Mouse (Mus musculus) midbrain, embryonic 12.5 days (tissue): ENCODE results near the gene Gm49369. TPM values are rescaled to one million over a fixed set of nuclear protein-coding genes. Genes with fewer than 3 reads are reported as not detected.
A peak's percentile ranks its signal among the peaks of the same experiment; 100 is the strongest.

ENCODE experiments used
- ATAC-seq: fragments of 200-750 bp; cut with Nextera tagmentation; 2 replicates; pipeline ENCODE4 v1.8.0; 2017; ENCODE audit warnings: low read depth, moderate TSS enrichment, moderate library complexity; ENCODE audit not compliant: low FRiP score
- H3K27ac ChIP-seq: fragments of 300-500 bp; sonication (generic); replicated peaks from 2 replicates; pipeline ENCODE4 v1.5.1; 2016; ENCODE audit warnings: mild to moderate bottlenecking
- H3K27me3 ChIP-seq: fragments of 300-500 bp; sonication (generic); 2 replicates; pipeline ENCODE4 v1.6.1; 2016; ENCODE audit warnings: mild to moderate bottlenecking
- H3K36me3 ChIP-seq: fragments of 300-500 bp; sonication (generic); 2 replicates; pipeline ENCODE4 v1.6.1; 2016
- H3K4me1 ChIP-seq: fragments of 300-500 bp; sonication (generic); 2 replicates; pipeline ENCODE4 v1.6.1; 2016
- H3K4me2 ChIP-seq: fragments of 300-500 bp; sonication (generic); replicated peaks from 2 replicates; pipeline ENCODE4 v1.6.1; 2016; ENCODE audit warnings: mild to moderate bottlenecking, moderate library complexity
- H3K4me3 ChIP-seq: fragments of 300-500 bp; sonication (generic); 2 replicates; pipeline ENCODE4 v1.5.1; 2016; ENCODE audit warnings: mild to moderate bottlenecking
- H3K9ac ChIP-seq: fragments of 300-500 bp; sonication (generic); replicated peaks from 2 replicates; pipeline ENCODE4 v1.6.1; 2016; ENCODE audit warnings: mild to moderate bottlenecking, moderate library complexity
- H3K9me3 ChIP-seq: fragments of 300-500 bp; sonication (generic); 2 replicates; pipeline ENCODE4 v1.6.1; 2016; ENCODE audit warnings: mild to moderate bottlenecking
- WGBS: fragments of 180-500 bp; shearing (Covaris S2); methylation state at CpG from one replicate; pipeline ENCODE4 v1.1.7; 2016; 5-methylcytosine and 5-hydroxymethylcytosine counted together
- polyA plus RNA-seq: library from polyadenylated mRNA; unstranded; fragments of >200 nt; fragmentation: Nextera tagmentation; extraction: Ambion mirVana; gene quantifications from 2 replicates; pipeline ENCODE4 v1.2.1, GENCODE M21; 2016

Gm49369 gene
- polyA plus RNA-seq, 1 experiment from 2014 or later = not detected

DNA sequence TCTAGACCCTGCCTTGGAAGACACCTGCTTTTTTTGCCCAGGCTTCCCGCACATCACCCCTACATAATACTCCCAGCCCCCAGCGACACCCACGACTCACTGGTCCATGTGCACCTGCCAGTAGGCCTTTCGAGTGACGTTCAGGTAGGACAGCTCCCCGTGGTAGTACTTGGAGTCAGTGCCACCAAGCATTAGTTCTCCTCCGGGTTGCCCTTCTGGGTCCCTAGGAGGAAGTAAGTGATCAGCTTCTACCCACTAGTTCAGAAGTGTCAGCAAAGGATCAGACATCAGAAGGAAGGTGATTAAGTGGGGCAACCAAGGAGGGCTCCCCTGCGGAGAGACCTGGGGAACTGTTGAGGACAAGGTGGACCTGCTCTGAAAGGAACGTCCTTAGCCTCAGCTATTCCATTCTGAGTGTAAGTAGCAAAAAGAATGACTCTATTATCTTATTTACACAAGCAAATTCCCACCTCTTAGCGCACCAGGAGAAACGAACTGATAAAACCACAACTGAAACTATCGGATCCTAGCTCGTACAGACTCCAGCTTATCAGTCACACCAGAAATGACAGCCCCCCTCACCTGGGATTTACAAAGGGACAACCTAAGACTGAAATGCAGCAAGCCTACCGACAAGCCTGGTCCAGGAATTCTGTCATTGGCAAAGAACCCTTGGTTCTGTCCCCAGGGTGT is 5.1 kb downstream of the Gm49369 start:
- H3K4me3 ChIP-seq = no peak overlapping the region
- H3K9ac ChIP-seq = no peak overlapping the region
- H3K36me3 ChIP-seq = peaks cover 75% of the 10 kb centered on the region
- H3K9me3 ChIP-seq = no peaks in the 10 kb centered on the region
- H3K27ac ChIP-seq = no peak overlapping the region
- WGBS = 91% methylated on average over 14 of the region's 14 CpGs
- H3K27me3 ChIP-seq = peaks cover 23% of the 10 kb centered on the region
- H3K4me1 ChIP-seq = no peaks in the 10 kb centered on the region
- no peak for ATAC-seq
- no peak overlapping the region for H3K4me2 ChIP-seq

DNA sequence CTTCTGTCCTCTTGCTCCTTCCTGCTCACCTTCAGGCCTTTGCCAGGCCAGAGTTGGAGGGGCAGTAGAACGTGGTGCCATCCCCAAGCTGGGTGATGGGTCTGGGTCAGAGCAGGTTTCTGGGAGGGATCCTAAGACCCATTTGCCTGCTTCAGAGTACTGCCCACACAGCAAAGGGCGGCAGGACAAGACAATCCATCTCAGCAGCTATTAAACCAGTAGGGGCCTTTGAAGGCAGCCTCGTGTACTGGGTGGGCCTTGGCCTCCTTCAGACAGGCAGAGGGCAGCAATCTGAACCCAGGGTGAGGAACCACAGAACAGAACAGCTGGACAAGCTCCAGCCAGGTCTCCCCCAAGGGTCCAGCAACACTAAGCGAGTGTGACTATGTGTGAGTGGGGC is 6.4 kb downstream of the Gm49369 start:
- Histone ChIP-seq H3K9me3 (no peaks in the 10 kb centered on the region), H3K36me3 (peaks cover 62% of the 10 kb centered on the region), H3K4me3 (no peak overlapping the region), H3K27ac (no peak overlapping the region), H3K4me1 (peaks cover 7% of the 10 kb centered on the region), H3K9ac (no peak overlapping the region), H3K4me2 (no peak overlapping the region), H3K27me3 (peaks cover 36% of the 10 kb centered on the region)
- no peak for ATAC-seq
- 82% methylated on average over 4 of the region's 4 CpGs for WGBS

DNA sequence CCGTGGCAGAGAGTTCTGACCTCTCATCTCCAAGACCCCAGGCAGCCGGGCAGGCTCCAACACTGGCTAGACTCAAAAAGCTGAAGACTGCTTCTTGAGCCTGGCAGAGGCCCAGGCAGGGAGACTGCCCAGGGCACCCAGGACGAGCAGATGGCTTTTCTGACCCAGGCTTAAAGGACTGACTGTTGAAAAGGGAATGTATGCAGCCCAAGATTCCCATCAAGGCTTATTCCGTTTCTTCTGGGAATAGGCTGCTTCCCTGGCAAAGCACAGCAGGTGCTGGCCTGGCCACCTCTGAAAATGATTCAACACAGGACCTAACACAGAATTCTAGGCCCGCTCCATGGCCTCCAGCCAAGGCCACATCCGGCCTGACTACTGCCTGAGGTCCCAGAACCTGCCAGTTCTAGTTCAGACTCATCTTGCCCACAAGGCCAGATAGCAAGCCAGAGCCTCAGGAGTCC is 7.2 kb downstream of the Gm49369 start:
- H3K36me3 ChIP-seq = peaks cover 54% of the 10 kb centered on the region
- no peak for ATAC-seq
- H3K27me3 ChIP-seq = peaks cover 44% of the 10 kb centered on the region

DNA sequence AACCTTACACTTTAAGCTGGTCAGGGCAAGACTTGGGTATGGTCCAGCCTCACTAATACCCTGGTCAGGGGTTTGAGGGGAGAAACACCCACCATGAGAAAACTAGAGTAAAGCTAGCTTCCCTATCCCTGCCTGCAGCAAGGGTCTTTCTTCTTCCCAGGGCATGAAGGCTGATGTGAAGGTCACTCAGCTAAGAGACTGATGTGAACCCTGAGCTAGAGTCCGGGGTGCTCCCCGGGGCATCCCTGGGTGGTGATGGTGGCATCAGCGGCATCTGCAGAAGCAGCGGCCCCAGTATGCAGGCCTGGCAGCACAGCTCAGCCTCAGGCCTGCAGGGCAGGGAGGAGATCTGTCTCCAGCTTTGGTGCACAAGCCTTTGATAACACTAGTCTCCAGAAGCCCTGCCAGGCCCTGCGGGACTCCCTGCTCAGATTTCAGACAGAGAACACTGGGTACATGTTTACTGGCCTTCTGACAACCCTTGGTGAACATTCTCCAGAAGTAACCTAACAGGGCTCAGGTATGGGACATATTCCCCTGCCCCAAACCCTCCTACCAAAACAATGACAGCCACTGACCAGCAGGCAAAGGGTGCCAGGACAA is 8.0 kb downstream of the Gm49369 start:
- H3K36me3 ChIP-seq = peaks cover 46% of the 10 kb centered on the region

More for the DNA sequence above, 7.2 kb downstream of the Gm49369 start:
- Histone ChIP-seq H3K9ac (no peak overlapping the region), H3K4me3 (no peak overlapping the region), H3K4me2 (no peak overlapping the region), H3K4me1 (peaks cover 8% of the 10 kb centered on the region), H3K27ac (no peak overlapping the region), H3K9me3 (no peaks in the 10 kb centered on the region)
- 82% methylated on average over 6 of the region's 6 CpGs for WGBS

DNA sequence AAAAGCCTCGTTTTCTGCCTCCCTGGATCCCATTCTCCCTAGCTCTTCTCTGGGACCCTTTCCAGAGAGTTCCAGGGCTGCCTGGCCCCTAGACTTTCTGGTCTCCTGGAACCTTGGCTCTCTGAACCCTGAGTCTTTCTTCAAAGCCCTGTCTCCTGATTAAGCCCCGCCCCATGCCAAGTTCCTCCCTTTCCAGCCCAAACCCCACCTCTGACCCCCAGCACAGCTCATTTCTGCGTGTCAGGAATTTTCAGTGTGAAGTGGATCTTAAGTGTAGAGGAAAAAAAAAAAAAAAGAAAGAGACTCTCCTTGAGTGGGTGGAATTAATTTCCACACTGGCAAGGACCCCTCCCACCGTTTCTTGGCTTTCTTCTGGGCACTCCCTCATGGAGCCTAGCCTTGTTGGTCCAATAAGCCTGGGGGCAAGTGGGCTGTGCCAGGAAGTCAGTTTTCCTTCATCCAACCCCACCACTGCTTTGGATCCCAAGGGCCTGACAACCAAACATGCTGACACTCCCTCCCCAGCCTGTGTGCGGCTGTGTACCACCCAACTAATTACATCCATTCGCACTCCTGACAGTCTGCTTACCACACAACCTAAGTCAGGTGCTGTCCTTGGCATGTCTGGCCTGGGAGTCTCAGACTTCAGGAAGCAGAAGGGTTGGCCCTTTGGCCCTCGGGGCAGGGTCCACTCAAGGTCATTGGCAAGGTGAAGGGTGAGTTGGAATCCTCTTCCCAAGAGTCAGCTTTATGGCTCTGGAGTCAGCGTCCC is 8.6 kb downstream of the Gm49369 start, which contains the start of gene Ifitm10:
TSS of gene Ifitm10 (minus strand) at position 113 of the 772 bp plus-strand sequence.
- no peak within 1 kb of the TSS for H3K9ac ChIP-seq
- peak within 1 kb of the TSS; percentile 50; the same call in 1 of the 2 replicates for H3K4me2 ChIP-seq
- H3K27me3 ChIP-seq = peaks cover 55% of the 10 kb centered on the region

More for the DNA sequence above, 8.0 kb downstream of the Gm49369 start:
- 93% methylated on average over 5 of the region's 5 CpGs for WGBS
- H3K4me2 ChIP-seq = no peak overlapping the region
- peaks cover 52% of the 10 kb centered on the region for H3K27me3 ChIP-seq
- no peak for ATAC-seq
- no peak overlapping the region for H3K27ac ChIP-seq
- peaks cover 8% of the 10 kb centered on the region for H3K4me1 ChIP-seq
- H3K4me3 ChIP-seq = no peak overlapping the region
- H3K9me3 ChIP-seq = no peaks in the 10 kb centered on the region
- H3K9ac ChIP-seq = no peak overlapping the region

DNA sequence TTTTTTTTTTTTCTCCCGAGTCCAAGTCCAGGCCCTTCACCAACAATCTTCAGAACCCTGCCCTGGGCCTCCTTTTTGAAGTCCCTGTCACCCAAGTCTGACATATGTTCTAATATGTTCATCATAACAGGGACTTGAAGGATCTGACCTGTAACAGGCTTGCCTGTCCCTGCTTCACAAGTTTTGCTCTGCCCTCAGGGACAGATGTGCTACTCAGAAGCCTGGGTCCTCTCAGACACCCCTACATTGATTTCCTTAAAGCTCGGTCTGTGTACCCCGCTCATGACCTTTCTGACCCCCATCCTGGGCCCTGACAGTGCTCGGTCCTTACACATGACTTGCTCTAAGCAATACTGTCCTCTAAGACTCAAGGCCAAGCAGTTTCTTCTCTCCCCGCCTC is 9.4 kb downstream of the Gm49369 start:
- Histone ChIP-seq H3K27ac (no peak overlapping the region), H3K9me3 (no peaks in the 10 kb centered on the region), H3K36me3 (peaks cover 31% of the 10 kb centered on the region), H3K27me3 (peaks cover 59% of the 10 kb centered on the region), H3K4me2 (no peak overlapping the region), H3K4me3 (no peak overlapping the region), H3K4me1 (peaks cover 8% of the 10 kb centered on the region), H3K9ac (no peak overlapping the region)
- WGBS = 72% methylated on average over 5 of the region's 5 CpGs
- no peak for ATAC-seq

More for the DNA sequence above, 8.6 kb downstream of the Gm49369 start, which contains the start of gene Ifitm10:
- Histone ChIP-seq H3K9me3 (no peaks in the 10 kb centered on the region), H3K4me3 (no peak within 1 kb of the TSS; the same call in 1 of the 2 replicates), H3K27ac (no peak within 1 kb of the TSS), H3K4me1 (peaks cover 8% of the 10 kb centered on the region), H3K36me3 (peaks cover 39% of the 10 kb centered on the region)
- WGBS = 70% methylated on average over 8 of the region's 8 CpGs
- ATAC-seq = no peak

DNA sequence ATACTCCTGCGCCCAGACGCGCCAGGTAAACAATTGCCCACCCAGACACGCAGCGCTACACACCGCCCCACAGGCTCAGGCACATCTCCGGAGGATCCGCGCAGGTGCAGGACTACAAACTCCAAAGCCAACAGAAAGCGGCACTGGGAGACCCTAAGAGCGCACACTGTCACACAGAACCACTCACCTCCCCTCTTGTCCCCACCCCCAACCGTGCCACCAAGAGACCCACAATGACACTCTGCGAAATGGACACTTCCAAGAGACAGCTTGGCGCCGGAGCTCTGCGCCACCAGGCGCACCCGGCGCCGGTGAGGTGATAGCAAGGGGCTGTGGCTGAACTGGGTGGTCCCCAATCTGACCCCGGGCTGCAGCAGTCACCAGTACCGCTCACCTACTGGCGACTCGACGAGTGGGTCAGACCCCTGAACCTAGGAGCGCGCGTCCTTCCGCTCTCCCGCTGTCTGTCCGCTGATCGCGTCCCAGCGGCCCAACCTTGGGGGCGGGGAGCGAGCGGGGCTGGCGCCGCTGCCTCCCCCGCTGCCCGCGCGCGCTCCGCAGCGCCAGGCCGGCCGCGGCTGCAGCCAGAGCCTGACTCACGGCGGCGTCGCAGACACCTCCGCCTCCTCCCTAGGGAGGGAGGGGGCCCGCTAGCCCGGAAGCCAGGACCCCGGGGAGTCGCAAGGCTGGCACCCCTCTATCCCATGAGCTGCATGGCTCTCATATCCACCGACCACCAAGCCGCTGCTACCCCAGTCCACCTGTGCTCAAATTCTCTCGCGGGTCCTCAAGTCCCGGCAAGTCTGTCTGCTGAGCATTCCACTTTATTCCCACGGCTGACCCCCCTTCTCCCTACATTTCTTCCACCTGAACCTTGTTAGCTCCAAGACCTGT is 10.5 kb downstream of the Gm49369 start:
- Histone ChIP-seq H3K4me1 (peaks cover 8% of the 10 kb centered on the region), H3K9ac (no peak overlapping the region), H3K27me3 (peaks cover 59% of the 10 kb centered on the region), H3K4me2 (peak overlapping the region; percentile 50), H3K4me3 (peak overlapping the region; percentile 35), H3K36me3 (peaks cover 21% of the 10 kb centered on the region), H3K9me3 (no peaks in the 10 kb centered on the region), H3K27ac (no peak overlapping the region)
- ATAC-seq = no peak
- 2% methylated on average over 60 of the region's 64 CpGs for WGBS

DNA sequence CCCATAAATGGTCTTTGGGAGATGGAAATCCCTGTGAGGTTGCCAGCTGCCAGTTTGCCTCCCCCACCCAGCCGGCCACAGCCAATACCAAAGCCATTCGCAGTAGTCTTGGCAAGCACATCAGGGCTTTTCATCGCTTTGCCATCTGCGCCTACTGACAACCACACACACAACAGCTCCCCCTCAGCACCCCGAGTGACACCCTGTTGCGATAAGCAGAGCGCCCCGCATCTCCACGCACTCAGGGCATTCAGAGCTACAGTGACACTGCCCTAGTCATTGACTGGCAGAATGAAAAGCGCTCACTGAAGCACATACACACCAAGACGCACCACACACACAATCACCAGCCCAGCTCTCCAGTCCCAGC is 11.1 kb downstream of the Gm49369 start:
- Histone ChIP-seq H3K36me3 (peaks cover 15% of the 10 kb centered on the region), H3K4me3 (peak overlapping the region; percentile 35), H3K27me3 (peaks cover 59% of the 10 kb centered on the region), H3K27ac (no peak overlapping the region), H3K9me3 (no peaks in the 10 kb centered on the region), H3K4me1 (peaks cover 8% of the 10 kb centered on the region), H3K4me2 (peak overlapping the region; percentile 50), H3K9ac (no peak overlapping the region)
- ATAC-seq = no peak
- 26% methylated on average over 11 of the region's 11 CpGs for WGBS

DNA sequence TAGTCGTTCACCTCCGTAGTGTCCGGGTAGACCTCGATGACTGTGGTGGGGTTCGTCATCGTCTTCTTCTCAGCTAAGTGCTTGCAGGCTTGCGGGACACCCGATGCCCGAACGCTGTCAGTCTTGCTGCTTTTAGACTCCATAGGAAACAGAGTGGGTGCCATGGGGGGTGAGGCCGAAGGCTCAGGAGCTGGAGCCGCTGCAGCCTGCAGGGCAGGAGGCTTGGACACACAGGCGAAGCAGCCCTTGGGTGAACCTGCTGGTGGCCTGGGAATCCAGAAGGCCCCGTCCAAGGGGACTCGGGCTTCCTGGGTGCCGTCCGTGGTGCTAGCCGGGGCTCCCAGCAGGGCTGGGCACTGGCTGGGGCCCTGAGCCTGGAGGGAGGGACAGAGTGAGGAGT is 11.5 kb downstream of the Gm49369 start:
- no peak overlapping the region for H3K4me2 ChIP-seq
- ATAC-seq = no peak
- H3K4me3 ChIP-seq = no peak overlapping the region
- H3K4me1 ChIP-seq = peaks cover 8% of the 10 kb centered on the region
- peaks cover 59% of the 10 kb centered on the region for H3K27me3 ChIP-seq
- no peak overlapping the region for H3K27ac ChIP-seq
- H3K9ac ChIP-seq = no peak overlapping the region
- H3K36me3 ChIP-seq = peaks cover 10% of the 10 kb centered on the region
- no peaks in the 10 kb centered on the region for H3K9me3 ChIP-seq
- 83% methylated on average over 18 of the region's 18 CpGs for WGBS

DNA sequence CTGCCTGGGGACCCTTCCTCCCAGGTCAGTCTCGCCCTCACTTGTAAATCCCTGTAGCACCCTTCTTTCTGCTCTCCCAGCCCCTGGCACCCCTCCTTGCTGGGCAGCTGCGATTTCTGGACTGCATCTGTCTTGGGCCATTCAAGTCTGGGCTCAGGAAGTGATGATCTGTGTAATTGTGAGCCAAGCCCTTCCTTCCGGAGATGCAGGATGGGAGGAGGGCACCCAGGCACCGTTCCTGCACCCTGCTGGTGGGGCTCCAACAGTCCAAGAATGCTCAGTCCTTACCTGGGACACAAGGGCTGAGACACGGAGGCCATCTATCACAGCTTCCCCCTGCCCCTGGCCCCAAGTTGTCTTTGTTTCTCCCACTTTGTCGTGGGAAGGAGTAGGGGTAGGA is 12.6 kb downstream of the Gm49369 start:
- peaks cover 59% of the 10 kb centered on the region for H3K27me3 ChIP-seq
- no peaks in the 10 kb centered on the region for H3K36me3 ChIP-seq
- peaks cover 8% of the 10 kb centered on the region for H3K4me1 ChIP-seq
- H3K9ac ChIP-seq = no peak overlapping the region
- no peaks in the 10 kb centered on the region for H3K9me3 ChIP-seq
- H3K27ac ChIP-seq = no peak overlapping the region
- H3K4me3 ChIP-seq = no peak overlapping the region
- 68% methylated on average over 6 of the region's 6 CpGs for WGBS
- ATAC-seq = no peak
- H3K4me2 ChIP-seq = no peak overlapping the region

DNA sequence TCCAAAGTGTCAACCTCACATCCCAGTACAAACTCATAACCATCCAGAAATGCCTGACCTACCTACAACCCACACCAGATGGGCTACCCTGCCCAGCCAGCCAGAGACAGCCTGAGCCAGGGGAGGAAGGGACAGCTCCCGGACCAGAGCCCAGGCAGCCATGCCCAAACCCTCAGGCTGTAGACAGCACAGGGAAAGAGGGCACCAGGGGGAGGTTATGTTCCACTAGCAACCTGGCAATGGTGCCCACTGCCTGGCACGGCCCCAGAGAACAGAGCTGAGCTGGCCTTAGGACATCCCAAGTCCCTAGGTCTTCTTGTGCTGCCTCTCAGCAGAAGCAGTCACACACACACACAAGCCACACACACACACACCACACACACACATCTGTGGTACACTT is 13.6 kb downstream of the Gm49369 start:
- H3K4me2 ChIP-seq = no peak overlapping the region
- ATAC-seq = no peak
- H3K27ac ChIP-seq = no peak overlapping the region
- 70% methylated on average over 2 of the region's 2 CpGs for WGBS
- H3K4me3 ChIP-seq = no peak overlapping the region
- no peak overlapping the region for H3K9ac ChIP-seq
- peaks cover 8% of the 10 kb centered on the region for H3K4me1 ChIP-seq
- no peaks in the 10 kb centered on the region for H3K36me3 ChIP-seq
- H3K9me3 ChIP-seq = no peaks in the 10 kb centered on the region
- H3K27me3 ChIP-seq = peaks cover 49% of the 10 kb centered on the region
